Mouse (Mus musculus) bone marrow, adult 2 months (tissue): ENCODE results near the gene Oxld1. TPM values are rescaled to one million over a fixed set of nuclear protein-coding genes. Genes with fewer than 3 reads are reported as not detected.
"Not testable (repeated sequence)": the region's sequence is repeated elsewhere in the genome, so short reads cannot be mapped to it uniquely, and the experiment has no call there.

Experiments used
- H3K27ac ChIP-seq: fragments of 200-500 bp; 2 replicates; pipeline ENCODE4 v1.5.1; 2012; ENCODE audit warnings: low read depth, mild to moderate bottlenecking, control low read depth, inconsistent platforms, low read length; ENCODE audit not compliant: control insufficient read depth, poor library complexity, insufficient read depth
- H3K4me1 ChIP-seq: fragments of 200-500 bp; 2 replicates; pipeline ENCODE4 v1.6.1; 2011; ENCODE audit warnings: low read length; ENCODE audit not compliant: control insufficient read depth, insufficient read depth
- H3K4me3 ChIP-seq: fragments of 200-500 bp; replicated peaks from 2 replicates; pipeline ENCODE3; 2011; ENCODE audit warnings: mild to moderate bottlenecking, low read depth, low read length, control low read depth; ENCODE audit not compliant: control insufficient read depth
- CTCF ChIP-seq: fragments of 200-500 bp; IDR thresholded peaks from 2 replicates; pipeline ENCODE4 v1.5.1; 2011; ENCODE audit warnings: low read length, control low read depth; ENCODE audit not compliant: control insufficient read depth, insufficient read depth
- POLR2A ChIP-seq: fragments of 200-500 bp; IDR thresholded peaks from 2 replicates; pipeline ENCODE4 v1.6.1; 2011; ENCODE audit warnings: low read depth, mild to moderate bottlenecking, control low read depth, low read length, borderline replicate concordance; ENCODE audit not compliant: control insufficient read depth
- WGBS: fragments of 180-500 bp; shearing (Covaris S2); methylation state at CpG from one replicate; pipeline ENCODE4 v1.1.7; 2018; 5-methylcytosine and 5-hydroxymethylcytosine counted together
- polyA plus RNA-seq: library from polyadenylated mRNA; stranded (reverse); fragments of >200 nt; gene quantifications from 2 replicates; pipeline ENCODE4 v1.2.4, GENCODE M21; 2011; ENCODE audit warnings: low replicate concordance; ENCODE audit not compliant: missing spikeins, insufficient read depth, insufficient read length

The Oxld1 gene
- polyA plus RNA-seq, 1 experiment, result 4.4 TPM

- TF ChIP-seq POLR2A (no peak), CTCF (peak; percentile 69)
- Histone ChIP-seq H3K4me1 (no peaks in the 10 kb centered on the region), H3K27ac (no peak overlapping the region), H3K4me3 (no peak overlapping the region)
- WGBS, result 70% methylated on average over 9 of the region's 9 CpGs
These were observed 34.1 kb downstream of the Oxld1 start for GRCm38 (mm10) chr11:120423569-120424295.

GRCm38 (mm10) chr11:120422651-120423568, 35.0 kb downstream of the Oxld1 start:
- no peak for TF ChIP-seq CTCF
- WGBS, result 62% methylated on average over 13 of the region's 13 CpGs
- Histone ChIP-seq H3K27ac (no peak overlapping the region), H3K4me3 (no peak overlapping the region), H3K4me1 (no peaks in the 10 kb centered on the region)

GRCm38 (mm10) chr11:120418592-120418991, 39.3 kb downstream of the Oxld1 start:
- H3K4me1 ChIP-seq, result no peaks in the 10 kb centered on the region
- WGBS, result 94% methylated on average over 1 of the region's 1 CpGs
- TF ChIP-seq CTCF (no peak), POLR2A (no peak)

GRCm38 (mm10) chr11:120417852-120418251, 40.0 kb downstream of the Oxld1 start:
- Histone ChIP-seq H3K4me3 (no peak overlapping the region), H3K4me1 (no peaks in the 10 kb centered on the region), H3K27ac (no peak overlapping the region)
- 86% methylated on average over 7 of the region's 7 CpGs for WGBS
- TF ChIP-seq POLR2A (no peak), CTCF (no peak)

More at GRCm38 (mm10) chr11:120418592-120418991, 39.3 kb downstream of the Oxld1 start:
- no peak overlapping the region for H3K27ac ChIP-seq
- H3K4me3 ChIP-seq, result no peak overlapping the region

GRCm38 (mm10) chr11:120413621-120414020, 44.2 kb downstream of the Oxld1 start:
- 95% methylated on average over 7 of the region's 10 CpGs for WGBS
- H3K4me1 ChIP-seq, H3K27ac ChIP-seq, H3K4me3 ChIP-seq: not testable (repeated sequence)

Other genes with a start within 250 kb of the Oxld1 start
- 2.2 and 5.8 TPM in 2 replicates for gene Bahcc1, start 225.1 kb downstream of the Oxld1 start, polyA plus RNA-seq
- 387 and 760 TPM in 2 replicates for gene Actg1, start 109.5 kb downstream of the Oxld1 start, polyA plus RNA-seq
- gene Fscn2, start 96.5 kb downstream of the Oxld1 start, polyA plus RNA-seq, result not detected in 2 replicates
- 3.1 and 10.9 TPM in 2 replicates for gene Faap100, start 79.3 kb downstream of the Oxld1 start, polyA plus RNA-seq
- gene Nploc4, start 20.4 kb downstream of the Oxld1 start, polyA plus RNA-seq, result 30.0 and 30.5 TPM in 2 replicates
- not detected in 2 replicates for gene Tspan10, start 15.4 kb downstream of the Oxld1 start, polyA plus RNA-seq
- gene Pde6g, start 4.6 kb downstream of the Oxld1 start, polyA plus RNA-seq, result not detected in 2 replicates
- 19.2 and 29.6 TPM in 2 replicates for gene Ccdc137, start within 50 bp of the Oxld1 start, polyA plus RNA-seq
- gene Arl16, start 9.5 kb upstream of the Oxld1 start, polyA plus RNA-seq, result 5.5 and 6.7 TPM in 2 replicates
- gene Mrpl12, start 26.5 kb upstream of the Oxld1 start, polyA plus RNA-seq, result 60.4 and 87.1 TPM in 2 replicates
- 20.6 and 21.0 TPM in 2 replicates for gene Slc25a10, start 33.8 kb upstream of the Oxld1 start, polyA plus RNA-seq
- 0.81 and 1.3 TPM in 2 replicates for gene Gcgr, start 72.6 kb upstream of the Oxld1 start, polyA plus RNA-seq
- gene Mcrip1, start 91.7 kb upstream of the Oxld1 start, polyA plus RNA-seq, result 72.1 and 86.5 TPM in 2 replicates
- gene Ppp1r27, start 93.1 kb upstream of the Oxld1 start, polyA plus RNA-seq, result not detected in 2 replicates
- 86.5 and 236 TPM in 2 replicates for gene P4hb, start 115.2 kb upstream of the Oxld1 start, polyA plus RNA-seq
- gene Arhgdia, start 123.6 kb upstream of the Oxld1 start, polyA plus RNA-seq, result 112 and 172 TPM in 2 replicates
- 165 and 174 TPM in 2 replicates for gene Alyref, start 140.3 kb upstream of the Oxld1 start, polyA plus RNA-seq
- gene Anapc11, start 140.4 kb upstream of the Oxld1 start, polyA plus RNA-seq, result 26.6 and 32.6 TPM in 2 replicates
- gene Npb, start 150.4 kb upstream of the Oxld1 start, polyA plus RNA-seq, result 3.8 TPM in 1 of 2 replicates, not detected in the other
- gene Pcyt2, start 159.9 kb upstream of the Oxld1 start, polyA plus RNA-seq, result 45.4 and 46.8 TPM in 2 replicates
- 67.9 and 138 TPM in 2 replicates for gene Sirt7, start 167.2 kb upstream of the Oxld1 start, polyA plus RNA-seq
- gene Mafg, start 175.5 kb upstream of the Oxld1 start, polyA plus RNA-seq, result 61.7 and 86.9 TPM in 2 replicates
- 2.3 TPM in 1 of 2 replicates, not detected in the other for gene Pycr1, start 185.7 kb upstream of the Oxld1 start, polyA plus RNA-seq
- gene Myadml2, start 190.1 kb upstream of the Oxld1 start, polyA plus RNA-seq, result 6.7 TPM in 1 of 2 replicates, not detected in the other
- gene Notum, start 203.1 kb upstream of the Oxld1 start, polyA plus RNA-seq, result not detected in 2 replicates
- 82.0 and 94.3 TPM in 2 replicates for gene Aspscr1, start 214.9 kb upstream of the Oxld1 start, polyA plus RNA-seq